Mouse (Mus musculus) neural tube, embryonic 13.5 days (tissue): ENCODE results near the gene Olfr643. TPM values are rescaled to one million over a fixed set of nuclear protein-coding genes. Genes with fewer than 3 reads are reported as not detected.

Experiments used
- ATAC-seq: fragments of 200-750 bp; cut with Nextera tagmentation; 2 replicates; pipeline ENCODE4 v1.8.0; 2017; ENCODE audit warnings: low read depth, mild to moderate bottlenecking, moderate TSS enrichment, moderate library complexity
- H3K27ac ChIP-seq: fragments of 300-500 bp; sonication (generic); replicated peaks from 2 replicates; pipeline ENCODE4 v1.5.1; 2015; ENCODE audit warnings: moderate library complexity, mild to moderate bottlenecking, inconsistent platforms
- H3K27me3 ChIP-seq: fragments of 300-500 bp; sonication (generic); 2 replicates; pipeline ENCODE4 v1.6.1; 2015; ENCODE audit warnings: mild to moderate bottlenecking, inconsistent platforms
- H3K36me3 ChIP-seq: fragments of 300-500 bp; sonication (generic); 2 replicates; pipeline ENCODE4 v1.6.1; 2015; ENCODE audit warnings: mild to moderate bottlenecking, inconsistent platforms
- H3K4me1 ChIP-seq: fragments of 300-500 bp; sonication (generic); replicated peaks from 2 replicates; pipeline ENCODE4 v1.6.1; 2015; ENCODE audit warnings: inconsistent platforms
- H3K4me2 ChIP-seq: fragments of 300-500 bp; sonication (generic); 2 replicates; pipeline ENCODE4 v1.6.1; 2015; ENCODE audit warnings: inconsistent platforms, mild to moderate bottlenecking, moderate library complexity
- H3K4me3 ChIP-seq: fragments of 300-500 bp; sonication (generic); 2 replicates; pipeline ENCODE4 v1.5.1; 2015; ENCODE audit warnings: mild to moderate bottlenecking, inconsistent platforms
- H3K9ac ChIP-seq: fragments of 300-500 bp; sonication (generic); 2 replicates; pipeline ENCODE4 v1.6.1; 2015; ENCODE audit warnings: moderate library complexity, mild to moderate bottlenecking, inconsistent platforms
- H3K9me3 ChIP-seq: fragments of 300-500 bp; sonication (generic); 2 replicates; pipeline ENCODE4 v1.6.1; 2016; ENCODE audit warnings: inconsistent platforms
- WGBS: fragments of 180-500 bp; shearing (Covaris S2); methylation state at CpG from one replicate; pipeline ENCODE4 v1.1.7; 2015; 5-methylcytosine and 5-hydroxymethylcytosine counted together
- polyA plus RNA-seq: library from polyadenylated mRNA; unstranded; fragments of >200 nt; fragmentation: Nextera tagmentation; extraction: Ambion mirVana; gene quantifications from 2 replicates; pipeline ENCODE4 v1.2.1, GENCODE M21; 2015

Gene Olfr643
- polyA plus RNA-seq = not detected in 2 replicates

DNA sequence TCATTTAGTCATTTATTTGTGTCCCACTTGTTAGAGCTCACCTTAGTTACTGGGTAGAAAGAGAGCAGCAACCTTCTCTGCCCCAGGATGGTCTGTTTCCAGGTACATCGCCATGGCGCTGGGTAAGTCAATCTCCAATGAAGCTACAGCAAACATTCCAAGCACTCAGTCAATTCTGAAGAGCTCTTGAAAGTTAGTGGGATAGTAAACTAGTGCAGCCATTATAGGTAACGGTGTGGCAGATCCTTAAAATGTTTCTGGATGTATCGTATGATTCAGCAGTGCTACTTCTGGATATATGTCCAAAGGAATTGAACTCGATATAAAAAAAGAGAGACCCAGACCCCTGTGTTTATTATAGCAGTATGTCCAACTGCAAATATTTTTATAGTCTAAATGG, at the start of gene Olfr643:
Gene Olfr643, minus strand, starts transcription at position 101 of the 400 bp plus-strand sequence.
- Histone ChIP-seq H3K4me1 (no peaks in the 10 kb centered on the region), H3K27me3 (no peaks in the 10 kb centered on the region), H3K36me3 (no peaks in the 10 kb centered on the region), H3K27ac (no peak within 1 kb of the TSS), H3K4me3 (no peak within 1 kb of the TSS), H3K9me3 (no peaks in the 10 kb centered on the region), H3K9ac (no peak within 1 kb of the TSS), H3K4me2 (no peak within 1 kb of the TSS)
- 90% methylated on average over 5 of the region's 5 CpGs for WGBS
- no peak for ATAC-seq

DNA sequence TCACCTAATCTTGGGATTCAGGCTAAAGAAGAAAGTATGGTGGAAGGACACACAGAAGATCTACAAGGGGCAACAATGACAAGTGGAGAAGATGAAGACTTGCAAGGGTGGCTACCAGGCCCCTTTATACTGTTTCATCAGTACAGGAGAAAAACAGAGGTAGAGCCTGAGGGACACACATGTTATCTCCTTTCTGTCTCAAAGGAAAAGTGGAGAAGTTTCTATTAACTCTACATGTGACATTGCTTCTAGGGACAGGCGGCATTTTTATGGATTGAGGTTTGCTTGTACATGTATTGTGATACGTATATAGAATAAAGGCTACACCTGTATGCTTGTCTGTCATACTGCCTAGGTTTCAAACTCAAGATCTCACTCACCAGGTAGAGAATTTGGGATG, 46.1 kb upstream of the Olfr643 start, which contains the start of gene Olfr648:
Gene Olfr648, minus strand, starts transcription at position 101 of the 400 bp plus-strand sequence.
- no peak for ATAC-seq
- Histone ChIP-seq H3K36me3 (no peaks in the 10 kb centered on the region), H3K9me3 (no peaks in the 10 kb centered on the region), H3K4me2 (no peak within 1 kb of the TSS), H3K27me3 (no peaks in the 10 kb centered on the region), H3K4me3 (no peak within 1 kb of the TSS), H3K4me1 (no peaks in the 10 kb centered on the region), H3K9ac (no peak within 1 kb of the TSS), H3K27ac (no peak within 1 kb of the TSS)
- WGBS = 89% methylated on average over 2 of the region's 2 CpGs

DNA sequence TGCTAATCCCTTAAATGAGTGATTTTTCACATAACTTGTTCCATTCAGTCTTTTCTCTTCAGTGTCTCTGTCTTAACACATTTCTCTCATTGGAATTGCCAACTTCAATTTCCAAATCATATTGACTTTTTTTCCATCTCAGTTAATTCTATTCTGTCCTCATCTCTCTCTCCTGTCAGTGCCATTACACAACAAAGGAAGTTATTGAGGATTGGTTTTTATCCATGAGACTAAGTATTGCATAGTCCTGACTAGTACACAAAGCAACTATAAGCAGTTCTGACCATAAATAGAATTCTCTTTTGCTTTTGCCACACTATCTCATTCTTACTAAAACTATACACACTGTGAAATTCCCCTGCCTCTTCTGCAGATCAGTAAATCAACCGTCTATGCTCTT, 41.9 kb upstream of the Olfr643 start:
- Histone ChIP-seq H3K4me1 (no peaks in the 10 kb centered on the region), H3K4me3 (no peak overlapping the region), H3K36me3 (no peaks in the 10 kb centered on the region), H3K27ac (no peak overlapping the region), H3K9me3 (no peaks in the 10 kb centered on the region), H3K4me2 (no peak overlapping the region), H3K9ac (no peak overlapping the region), H3K27me3 (no peaks in the 10 kb centered on the region)
- no peak for ATAC-seq
- 90% methylated on average over 1 of the region's 1 CpGs for WGBS

DNA sequence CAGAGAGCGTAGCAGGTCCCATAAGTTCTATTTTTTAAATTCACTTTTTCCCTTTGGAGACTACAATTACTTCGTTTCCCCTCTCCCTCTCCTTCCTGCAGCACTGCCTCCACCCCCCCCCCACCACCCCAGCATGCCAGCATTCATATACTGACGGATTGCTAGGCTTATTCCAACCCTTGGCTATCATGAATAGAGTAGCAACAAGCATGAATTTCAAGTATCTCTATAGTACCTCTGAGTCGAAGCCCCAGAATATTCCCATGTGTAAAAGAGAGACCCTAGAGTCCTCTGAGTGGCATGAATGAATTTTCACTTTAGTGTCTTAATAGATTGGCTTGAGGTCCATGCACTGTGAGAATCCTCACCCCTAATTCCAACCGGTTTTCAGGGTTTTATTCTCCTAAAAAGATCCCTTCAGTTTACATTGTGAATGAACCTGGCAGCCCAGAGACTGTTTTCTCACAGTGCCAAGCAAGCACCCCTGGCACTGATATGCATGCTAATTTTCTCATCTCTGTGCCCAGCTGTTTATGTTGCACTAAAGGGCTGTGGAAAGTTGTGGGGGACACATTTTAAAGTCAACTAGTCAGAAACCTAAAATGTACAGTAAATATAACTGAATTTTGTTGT, 41.3 kb upstream of the Olfr643 start:
- no peak overlapping the region for H3K4me2 ChIP-seq
- no peaks in the 10 kb centered on the region for H3K36me3 ChIP-seq
- no peaks in the 10 kb centered on the region for H3K27me3 ChIP-seq
- no peak overlapping the region for H3K27ac ChIP-seq
- H3K4me3 ChIP-seq = no peak overlapping the region
- WGBS = 65% methylated on average over 5 of the region's 5 CpGs
- H3K9ac ChIP-seq = no peak overlapping the region
- ATAC-seq = no peak
- H3K9me3 ChIP-seq = no peaks in the 10 kb centered on the region
- H3K4me1 ChIP-seq = no peaks in the 10 kb centered on the region

DNA sequence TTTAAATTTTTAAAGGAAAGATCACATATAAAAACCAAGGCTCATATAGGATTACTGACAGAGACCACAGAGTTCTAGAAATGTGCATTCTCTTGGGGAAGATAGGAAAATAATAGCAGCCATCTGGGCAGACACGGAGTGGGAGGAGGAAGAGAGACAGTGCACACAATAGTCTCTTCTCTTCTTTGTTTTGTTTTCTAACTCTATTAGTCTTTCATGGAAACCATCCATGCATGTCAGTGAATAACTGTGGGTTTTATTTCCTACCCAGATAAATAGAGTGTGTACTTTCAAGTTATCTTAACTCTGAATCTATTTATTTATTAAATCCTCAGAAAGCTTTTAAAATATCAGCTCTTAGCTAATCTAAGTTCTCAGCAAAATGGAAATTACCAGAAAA, 37.9 kb upstream of the Olfr643 start:
- Histone ChIP-seq H3K27me3 (no peaks in the 10 kb centered on the region), H3K4me3 (no peak overlapping the region), H3K4me1 (no peaks in the 10 kb centered on the region), H3K36me3 (no peaks in the 10 kb centered on the region), H3K9ac (no peak overlapping the region), H3K4me2 (no peak overlapping the region), H3K27ac (no peak overlapping the region), H3K9me3 (no peaks in the 10 kb centered on the region)
- ATAC-seq = no peak
- WGBS = 18% methylated on average over 1 of the region's 1 CpGs

DNA sequence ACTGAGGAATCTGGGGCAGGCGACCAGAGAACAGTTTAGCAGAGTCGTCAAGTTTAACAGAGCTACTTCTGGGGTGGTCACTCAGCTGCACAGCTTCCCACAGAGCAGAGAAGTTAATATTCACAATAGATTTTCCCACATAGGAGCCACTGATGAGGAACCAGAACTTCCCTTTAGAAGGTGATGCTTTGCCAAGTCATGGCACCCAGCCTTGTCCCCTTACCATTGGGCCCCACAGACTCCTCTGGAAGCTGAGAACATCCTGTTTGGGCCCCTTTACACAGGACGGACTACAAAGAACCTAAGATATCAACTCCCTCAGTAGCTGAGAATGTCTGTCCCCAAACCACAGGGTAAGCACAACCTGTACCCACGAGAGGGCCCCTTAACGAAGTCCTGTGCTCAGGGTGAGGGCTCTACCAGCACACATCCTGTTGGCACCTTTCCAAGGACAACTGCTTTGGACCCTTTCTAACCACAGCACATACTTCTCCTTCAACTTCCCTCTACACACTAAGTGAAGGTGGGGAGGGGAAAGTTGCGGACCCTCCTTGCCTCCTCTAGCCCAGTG, 32.5 kb upstream of the Olfr643 start:
- WGBS = 78% methylated on average over 6 of the region's 6 CpGs

DNA sequence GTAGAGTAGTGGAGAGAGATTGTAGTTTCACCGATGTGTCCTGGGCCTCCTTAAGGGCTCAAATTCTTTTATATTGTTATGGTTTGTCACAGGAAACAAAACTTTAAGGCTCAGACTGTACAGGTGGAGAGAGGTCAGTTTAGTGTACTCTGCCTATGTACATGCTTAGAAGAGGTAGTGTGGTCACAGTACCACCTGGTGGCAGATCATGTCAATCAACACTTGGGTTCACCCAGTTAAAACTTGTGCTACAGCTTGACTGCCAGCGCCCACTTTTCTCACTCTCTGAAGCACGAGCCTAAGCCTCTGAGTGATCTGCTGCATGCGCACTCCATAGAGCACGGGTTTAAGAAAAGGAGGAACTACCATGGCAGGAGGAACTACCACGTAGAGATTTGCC, 29.9 kb upstream of the Olfr643 start:
- H3K27ac ChIP-seq = no peak overlapping the region
- WGBS = 90% methylated on average over 6 of the region's 6 CpGs
- H3K4me1 ChIP-seq = no peaks in the 10 kb centered on the region
- H3K27me3 ChIP-seq = no peaks in the 10 kb centered on the region
- no peak overlapping the region for H3K4me2 ChIP-seq
- H3K4me3 ChIP-seq = no peak overlapping the region
- H3K9me3 ChIP-seq = no peaks in the 10 kb centered on the region
- no peak for ATAC-seq
- no peaks in the 10 kb centered on the region for H3K36me3 ChIP-seq
- H3K9ac ChIP-seq = no peak overlapping the region

More for the DNA sequence above, 32.5 kb upstream of the Olfr643 start:
- Histone ChIP-seq H3K27ac (no peak overlapping the region), H3K4me2 (no peak overlapping the region), H3K36me3 (no peaks in the 10 kb centered on the region), H3K4me3 (no peak overlapping the region), H3K4me1 (no peaks in the 10 kb centered on the region), H3K9ac (no peak overlapping the region), H3K9me3 (no peaks in the 10 kb centered on the region), H3K27me3 (no peaks in the 10 kb centered on the region)
- no peak for ATAC-seq

DNA sequence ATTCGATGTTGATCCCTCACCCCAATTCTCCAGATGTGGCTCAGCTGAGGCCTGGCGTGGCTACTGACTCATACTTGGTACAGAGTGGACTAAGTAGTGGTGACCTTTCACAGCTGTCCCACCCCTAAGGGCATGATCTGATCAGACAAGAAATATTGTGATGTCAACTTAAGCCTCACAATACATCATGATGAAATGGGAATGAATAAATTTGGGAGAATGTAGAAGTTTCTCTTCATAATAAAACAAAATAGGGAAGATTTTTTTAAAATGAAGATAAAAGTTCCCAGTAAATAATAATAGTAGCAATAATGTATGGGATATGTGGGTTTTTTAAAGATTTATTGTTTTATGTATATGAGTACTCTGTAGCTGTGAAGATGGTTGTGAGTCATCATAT, 13.3 kb upstream of the Olfr643 start, which contains the start of gene Ubqlnl:
Gene Ubqlnl, minus strand, starts transcription at position 101 of the 400 bp plus-strand sequence.
- no peak within 1 kb of the TSS for H3K4me3 ChIP-seq
- no peak for ATAC-seq
- H3K36me3 ChIP-seq = no peaks in the 10 kb centered on the region
- H3K9me3 ChIP-seq = no peaks in the 10 kb centered on the region
- no peak within 1 kb of the TSS for H3K4me2 ChIP-seq
- H3K9ac ChIP-seq = no peak within 1 kb of the TSS
- WGBS = 89% methylated on average over 2 of the region's 2 CpGs
- no peaks in the 10 kb centered on the region for H3K4me1 ChIP-seq
- H3K27me3 ChIP-seq = no peaks in the 10 kb centered on the region
- H3K27ac ChIP-seq = no peak within 1 kb of the TSS

DNA sequence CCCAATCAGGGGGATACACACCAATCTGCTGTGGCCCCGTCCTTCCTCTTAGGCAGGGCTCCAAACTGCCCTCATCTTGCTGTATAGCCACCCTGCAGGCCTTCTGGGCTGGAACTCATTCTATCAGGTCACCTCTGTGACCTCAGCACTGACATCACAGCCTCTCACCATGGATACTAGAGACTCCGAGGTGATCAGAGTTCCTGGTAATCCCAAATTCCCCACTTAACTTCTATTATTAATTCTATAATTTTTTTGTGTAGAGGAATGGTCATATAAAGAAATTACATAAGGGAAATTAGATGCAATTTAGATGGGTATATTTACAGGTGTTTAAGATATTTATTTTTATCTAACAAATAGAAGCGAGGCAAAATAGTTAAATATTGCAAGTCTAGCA, 6.0 kb upstream of the Olfr643 start, which contains the start of gene Ubqln3:
Gene Ubqln3, minus strand, starts transcription at position 101 of the 400 bp plus-strand sequence.
- H3K9ac ChIP-seq = no peak within 1 kb of the TSS
- H3K27me3 ChIP-seq = no peaks in the 10 kb centered on the region
- H3K4me2 ChIP-seq = no peak within 1 kb of the TSS
- H3K4me1 ChIP-seq = no peaks in the 10 kb centered on the region
- H3K27ac ChIP-seq = no peak within 1 kb of the TSS
- no peaks in the 10 kb centered on the region for H3K36me3 ChIP-seq
- no peaks in the 10 kb centered on the region for H3K9me3 ChIP-seq
- WGBS = 82% methylated on average over 3 of the region's 3 CpGs
- no peak for ATAC-seq
- H3K4me3 ChIP-seq = no peak within 1 kb of the TSS

DNA sequence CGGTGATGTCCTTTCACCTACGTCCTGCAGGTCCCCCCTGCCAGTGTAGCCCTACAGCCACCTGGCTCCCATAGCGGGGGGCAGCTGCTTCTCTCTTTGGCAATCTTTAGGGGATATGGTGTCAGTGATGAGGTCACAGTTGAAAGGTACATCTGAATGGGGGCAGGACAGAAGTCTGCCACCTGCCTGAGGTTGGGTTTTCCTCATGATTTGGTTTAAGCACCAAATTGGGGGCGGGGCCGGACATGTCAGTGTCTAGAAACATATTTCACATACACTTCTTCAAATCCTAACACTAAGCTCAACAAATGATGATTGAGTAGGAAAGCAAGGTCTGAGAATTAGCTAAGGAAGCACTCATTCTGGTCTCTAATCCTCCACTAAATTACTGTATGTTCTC, 7.5 kb downstream of the Olfr643 start, which contains the start of gene Ubqln5:
Gene Ubqln5, minus strand, starts transcription at position 101 of the 400 bp plus-strand sequence.
- no peak within 1 kb of the TSS for H3K4me3 ChIP-seq
- 96% methylated on average over 5 of the region's 5 CpGs for WGBS
- no peaks in the 10 kb centered on the region for H3K36me3 ChIP-seq
- no peak within 1 kb of the TSS for H3K27ac ChIP-seq
- no peaks in the 10 kb centered on the region for H3K9me3 ChIP-seq
- H3K9ac ChIP-seq = no peak within 1 kb of the TSS
- ATAC-seq = no peak
- H3K4me2 ChIP-seq = no peak within 1 kb of the TSS
- no peaks in the 10 kb centered on the region for H3K4me1 ChIP-seq
- H3K27me3 ChIP-seq = no peaks in the 10 kb centered on the region

DNA sequence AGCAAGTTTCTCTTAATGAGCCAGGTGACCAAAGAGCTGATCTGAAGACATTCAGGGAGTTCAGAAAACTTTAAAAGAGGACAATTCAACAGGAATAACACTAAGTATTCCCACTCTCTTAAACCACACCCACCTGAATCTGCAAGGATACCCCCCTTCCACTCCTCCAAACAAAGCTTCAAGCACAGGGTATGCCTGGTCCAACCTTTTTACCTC, 32.5 kb downstream of the Olfr643 start, which contains the start of gene Olfr646:
Gene Olfr646, plus strand, starts transcription at position 117 of the 216 bp plus-strand sequence.
- Histone ChIP-seq H3K4me3 (no peak within 1 kb of the TSS), H3K4me1 (peaks cover 9% of the 10 kb centered on the region), H3K9ac (no peak within 1 kb of the TSS), H3K27me3 (no peaks in the 10 kb centered on the region), H3K4me2 (no peak within 1 kb of the TSS), H3K9me3 (no peaks in the 10 kb centered on the region), H3K27ac (no peak within 1 kb of the TSS), H3K36me3 (no peaks in the 10 kb centered on the region)
- ATAC-seq = no peak

DNA sequence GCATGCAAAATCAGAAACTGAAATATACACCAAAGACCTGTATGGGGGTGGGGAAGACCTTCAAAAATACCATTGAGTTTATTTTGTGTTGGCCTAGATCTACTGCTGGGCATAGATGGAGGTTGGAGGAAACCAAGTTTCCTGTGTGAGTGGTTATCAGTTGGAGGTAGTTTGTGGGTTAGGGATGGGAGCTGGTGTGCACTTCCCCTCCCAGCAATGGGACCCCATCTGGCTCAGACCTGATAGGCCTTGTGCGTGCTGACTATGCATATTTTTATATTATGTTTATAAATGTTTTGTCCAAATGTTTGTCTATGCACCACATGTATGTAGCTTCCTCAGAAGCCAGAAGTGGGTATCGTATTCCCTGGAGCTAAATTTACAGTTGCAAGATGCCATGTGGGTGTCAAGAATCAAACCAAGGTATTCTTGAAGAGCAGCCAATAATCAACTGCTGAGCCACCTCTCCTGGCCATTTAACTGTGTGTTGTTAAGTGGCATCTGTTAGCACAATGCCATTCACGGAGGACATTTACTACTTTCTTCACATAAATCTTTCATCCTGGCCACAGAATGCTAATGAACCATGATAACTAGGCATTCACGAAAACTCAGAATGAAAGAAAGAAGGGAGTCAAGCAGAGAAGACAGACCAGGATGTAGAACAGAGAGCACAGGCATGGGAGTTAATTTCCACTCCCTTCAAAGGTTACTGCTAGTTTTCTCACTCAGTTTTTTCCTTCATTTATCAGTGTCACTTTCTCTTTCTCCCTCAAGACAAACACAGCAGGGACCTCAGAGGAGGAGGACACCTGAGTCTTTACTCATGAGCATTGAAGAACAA, 33.1 kb downstream of the Olfr643 start:
- WGBS = 19% methylated on average over 4 of the region's 4 CpGs
- no peaks in the 10 kb centered on the region for H3K36me3 ChIP-seq
- H3K27me3 ChIP-seq = no peaks in the 10 kb centered on the region
- H3K4me1 ChIP-seq = peaks cover 9% of the 10 kb centered on the region
- no peak overlapping the region for H3K27ac ChIP-seq
- no peaks in the 10 kb centered on the region for H3K9me3 ChIP-seq
- no peak overlapping the region for H3K4me2 ChIP-seq
- H3K9ac ChIP-seq = no peak overlapping the region
- no peak overlapping the region for H3K4me3 ChIP-seq
- ATAC-seq = no peak
